8 mouse cellular contexts compared by ENCODE assay signal in the genomic region with DNA sequence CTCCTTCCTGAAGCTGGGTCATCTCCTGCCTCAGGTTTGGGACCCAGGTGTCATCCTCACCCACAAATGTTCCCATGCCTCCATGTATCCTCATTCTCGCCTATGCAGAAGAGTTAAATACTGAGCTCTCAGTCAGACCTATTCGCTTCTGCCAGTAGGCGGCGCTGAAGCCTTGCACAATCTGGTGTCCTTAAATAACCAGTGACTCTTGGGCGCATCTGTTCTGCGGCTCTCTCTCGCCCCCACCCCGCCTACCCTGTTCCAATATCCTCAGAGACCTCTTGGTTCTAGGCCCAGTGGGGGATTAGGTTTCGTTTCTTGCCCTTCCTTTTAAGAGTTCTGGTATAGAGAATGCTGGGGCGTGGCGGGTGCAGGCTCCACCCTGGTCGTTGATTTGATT. TPM values are rescaled to one million over a fixed set of nuclear protein-coding genes. Genes with fewer than 3 reads are reported as not detected.
A peak's percentile ranks its signal among the peaks of the same experiment; 100 is the strongest.
DNase-seq lines count a peak whose midpoint lies in the region; ATAC-seq lines count a peak whose summit lies in the region.

No protein-coding gene starts in this region.

- no peaks in the 10 kb centered on the region for H3K36me3 ChIP-seq in intestine, embryonic 14.5 days (ENCODE audit: control insufficient read depth, insufficient read depth, low read length)
- no peaks in the 10 kb centered on the region for H3K36me3 ChIP-seq in midbrain, embryonic 11.5 days (ENCODE audit: control insufficient read depth, insufficient read depth, low read length)

- H3K4me1 ChIP-seq in intestine, embryonic 14.5 days (replicated peaks; ENCODE audit: control insufficient read depth, insufficient read depth, low read length), result no peaks in the 10 kb centered on the region
- peaks cover 6% of the 10 kb centered on the region; the same call in 1 of the 2 replicates for H3K4me1 ChIP-seq in midbrain, embryonic 11.5 days (ENCODE audit: control insufficient read depth, insufficient read depth, low read length)

- no peaks in the 10 kb centered on the region for H3K9me3 ChIP-seq in intestine, embryonic 14.5 days (ENCODE audit: control insufficient read depth, low read length)
- H3K9me3 ChIP-seq in midbrain, embryonic 11.5 days (ENCODE audit: control insufficient read depth, low read length), result no peaks in the 10 kb centered on the region

- 2% methylated on average over 12 of the region's 12 CpGs for WGBS in intestine, embryonic 14.5 days
- 1% methylated on average over 12 of the region's 12 CpGs for WGBS in midbrain, embryonic 11.5 days

- no peak overlapping the region for H3K27ac ChIP-seq in intestine, embryonic 14.5 days (ENCODE audit: low read depth)
- no peak overlapping the region for H3K27ac ChIP-seq in midbrain, embryonic 11.5 days (ENCODE audit: low read depth, low read length)

- peaks cover 89% of the 10 kb centered on the region for H3K27me3 ChIP-seq in intestine, embryonic 14.5 days (replicated peaks; ENCODE audit: control insufficient read depth, insufficient read depth, low read length)
- peaks cover 70% of the 10 kb centered on the region for H3K27me3 ChIP-seq in midbrain, embryonic 11.5 days (ENCODE audit: control insufficient read depth, insufficient read depth, low read length)

- intact Hi-C loops in gastrocnemius, postnatal 36 days (cut with DNase I), result loop anchor here (10.0 kb wide), 1 partner anchor 114 kb away; no protein-coding TSS in a partner anchor
- intact Hi-C loops in left cerebral cortex, postnatal 10 days (cut with DNase I), result loop anchor here (2.0 to 10.0 kb wide), 2 partner anchors 184 to 502 kb away; a partner anchor contains a TSS

- H3K4me3 ChIP-seq in intestine, embryonic 14.5 days (ENCODE audit: low read depth, low read length), result no peak overlapping the region
- no peak overlapping the region for H3K4me3 ChIP-seq in midbrain, embryonic 11.5 days (ENCODE audit: low read depth, low read length)

- peak; percentile 84 to 86 for DNase-seq in adrenal gland, adult 18-20 months (ENCODE audit: low spot score in 2 of 2)
- DNase-seq in embryo, embryonic 10 days (ENCODE audit: low spot score), result peak; percentile 97
- peak; percentile 77 to 82 for DNase-seq in gastrocnemius, postnatal 36 days
- DNase-seq in intestine, embryonic 14.5 days (ENCODE audit: low spot score), result peak; percentile 92
- DNase-seq in left cerebral cortex, postnatal 10 days (ENCODE audit: extremely low spot score in 1 of 2, low spot score in 2 of 2), result peak; percentile 91 to 92
- DNase-seq in midbrain, embryonic 11.5 days (ENCODE audit: low spot score, missing footprints), result peak; percentile 99
- DNase-seq in right cerebral cortex, postnatal 4 days, result peak; percentile 96

- peak; percentile 67 for ATAC-seq in intestine, embryonic 14.5 days (replicated peaks; ENCODE audit: low FRiP score, low TSS enrichment, low read depth)
- ATAC-seq in midbrain, embryonic 11.5 days (ENCODE audit: low FRiP score), result peak; percentile 67
- no peak for ATAC-seq in erythroid progenitor cell, adult 5-6 weeks (replicated peaks; ENCODE audit: low FRiP score, poor library complexity, severe bottlenecking)

- H3K4me2 ChIP-seq in intestine, embryonic 14.5 days (ENCODE audit: low read length), result peak overlapping the region; percentile 11; the same call in 1 of the 2 replicates
- peak overlapping the region; percentile 23; the same call in 1 of the 2 replicates for H3K4me2 ChIP-seq in midbrain, embryonic 11.5 days

- H3K9ac ChIP-seq in intestine, embryonic 14.5 days (ENCODE audit: low read length), result no peak overlapping the region
- no peak overlapping the region for H3K9ac ChIP-seq in midbrain, embryonic 11.5 days (ENCODE audit: low read length)

RNA-seq across cellular contexts. Expression of a gene that starts 2.5 kb away (rescaled TPM):
- total RNA-seq in adrenal gland, adult 18-20 months (2021), result 1 to 10 TPM in 1 of 2 experiments, under 1 TPM in 1; 0.64 to 1.7 TPM
- not detected for total RNA-seq in gastrocnemius, postnatal 36 days (2021)
- polyA plus RNA-seq in intestine, embryonic 14.5 days (2014; fragmentation: Nextera tagmentation; extraction: Ambion mirVana), result not detected in 2 replicates
- total RNA-seq in left cerebral cortex, postnatal 10 days (2021), result 10 to 100 TPM; 24.8 to 27.4 TPM
- polyA plus RNA-seq in midbrain, embryonic 11.5 days (2014; fragmentation: Nextera tagmentation; extraction: Ambion mirVana), result 40.1 and 43.9 TPM in 2 replicates
- not detected in 2 replicates for total RNA-seq in erythroid progenitor cell, adult 5-6 weeks (2015; ENCODE audit: low replicate concordance)
- total RNA-seq in erythroid progenitor cell, adult 5-6 weeks (2017; ENCODE audit: low replicate concordance), result not detected in 2 replicates

RNA-seq across cellular contexts. Expression of a gene that starts 28.9 kb away (rescaled TPM):
- total RNA-seq in adrenal gland, adult 18-20 months (2021), result 10 to 100 TPM; 18.3 to 18.5 TPM
- 1 to 10 TPM; 8.2 to 8.6 TPM for total RNA-seq in gastrocnemius, postnatal 36 days (2021)
- 9.8 and 12.8 TPM in 2 replicates for polyA plus RNA-seq in intestine, embryonic 14.5 days (2014; fragmentation: Nextera tagmentation; extraction: Ambion mirVana)
- total RNA-seq in left cerebral cortex, postnatal 10 days (2021), result 1 to 10 TPM; 6.4 to 8.3 TPM
- 5.1 and 5.3 TPM in 2 replicates for polyA plus RNA-seq in midbrain, embryonic 11.5 days (2014; fragmentation: Nextera tagmentation; extraction: Ambion mirVana)
- total RNA-seq in erythroid progenitor cell, adult 5-6 weeks (2015; ENCODE audit: low replicate concordance), result not detected in 2 replicates
- not detected in 2 replicates for total RNA-seq in erythroid progenitor cell, adult 5-6 weeks (2017; ENCODE audit: low replicate concordance)

RNA-seq across cellular contexts. Expression of a gene that starts 58.5 kb away (rescaled TPM):
- total RNA-seq in adrenal gland, adult 18-20 months (2021), result 10 to 100 TPM; 21.1 to 24.0 TPM
- total RNA-seq in gastrocnemius, postnatal 36 days (2021), result 1 to 10 TPM; 3.0 to 3.3 TPM
- polyA plus RNA-seq in intestine, embryonic 14.5 days (2014; fragmentation: Nextera tagmentation; extraction: Ambion mirVana), result 28.7 and 29.5 TPM in 2 replicates
- total RNA-seq in left cerebral cortex, postnatal 10 days (2021), result 10 to 100 TPM; 21.8 to 24.6 TPM
- 35.8 and 36.4 TPM in 2 replicates for polyA plus RNA-seq in midbrain, embryonic 11.5 days (2014; fragmentation: Nextera tagmentation; extraction: Ambion mirVana)
- 5.0 and 8.3 TPM in 2 replicates for total RNA-seq in erythroid progenitor cell, adult 5-6 weeks (2015; ENCODE audit: low replicate concordance)
- total RNA-seq in erythroid progenitor cell, adult 5-6 weeks (2017; ENCODE audit: low replicate concordance), result 0.91 and 1.0 TPM in 2 replicates

Comparison
In these comparisons a context has a peak if more than half of its experiments do, and no peak if none do; other contexts are left out.
1. RNA of a gene that starts 2.5 kb away (total RNA-seq): 24.8 to 27.4 TPM in left cerebral cortex, postnatal 10 days; 0.64 to 1.7 TPM in adrenal gland, adult 18-20 months, not detected in gastrocnemius, postnatal 36 days and not detected in erythroid progenitor cell, adult 5-6 weeks; every median in the first group is over 4 times any median in the second.
2. RNA of a gene that starts 28.9 kb away (total RNA-seq): 18.3 to 18.5 TPM in adrenal gland, adult 18-20 months, 8.2 to 8.6 TPM in gastrocnemius, postnatal 36 days and 6.4 to 8.3 TPM in left cerebral cortex, postnatal 10 days; not detected in erythroid progenitor cell, adult 5-6 weeks; every median in the first group is over 4 times any median in the second.
3. Peak in every context shown above with its lines, with median percentiles within 50 percentile points of each other: DNase-seq.